Mouse (Mus musculus): ENCODE results near the gene Chst8.

Chst8 gene

GRCm38 (mm10) chr7:34669336-34669735, 143.2 kb downstream of the Chst8 start:
- DNase-seq (ENCODE audit: low read depth, low spot score) = no peak

DNA sequence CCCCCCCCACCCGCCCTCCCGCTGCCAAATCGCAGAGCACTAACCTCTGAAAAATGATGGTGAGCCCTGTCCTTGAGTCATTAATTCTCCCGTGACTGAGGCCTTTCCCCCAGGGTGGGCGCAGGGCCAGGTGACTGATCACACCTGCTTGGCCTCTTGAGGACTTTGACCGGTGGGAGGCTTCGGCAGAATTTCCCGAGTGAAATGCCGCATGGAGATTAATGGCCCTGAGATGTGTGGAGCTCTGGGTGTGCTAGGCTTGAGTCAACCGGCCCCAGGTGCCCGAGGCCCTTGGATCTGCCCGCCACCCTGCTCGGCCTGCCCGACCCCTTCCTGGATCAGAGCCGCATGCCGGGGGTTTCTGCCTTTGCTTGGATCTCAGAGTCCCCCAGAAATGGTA, 144.6 kb downstream of the Chst8 start:
- no peak for DNase-seq (ENCODE audit: low read depth, low spot score)

DNA sequence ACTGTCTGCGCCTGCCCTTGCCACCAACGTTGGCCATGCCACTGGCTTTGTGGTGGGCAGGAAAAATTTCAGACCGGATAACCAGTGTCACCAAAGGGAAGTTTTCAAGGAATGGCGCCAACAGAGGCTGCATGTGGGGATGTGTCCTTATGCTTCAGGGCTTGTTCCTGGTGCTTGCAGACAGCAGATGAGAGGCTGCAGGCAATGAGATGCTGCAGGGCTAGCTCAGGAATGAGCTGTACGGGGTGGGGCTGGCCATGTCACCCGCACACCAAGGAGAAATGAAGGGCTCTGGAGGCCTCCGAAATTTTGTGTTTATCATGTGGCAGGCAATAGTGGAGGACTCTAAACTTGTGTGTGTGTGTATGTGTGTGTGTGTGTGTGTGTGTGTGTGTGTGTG, 149.4 kb downstream of the Chst8 start:
- DNase-seq (ENCODE audit: low read depth, low spot score) = no peak

DNA sequence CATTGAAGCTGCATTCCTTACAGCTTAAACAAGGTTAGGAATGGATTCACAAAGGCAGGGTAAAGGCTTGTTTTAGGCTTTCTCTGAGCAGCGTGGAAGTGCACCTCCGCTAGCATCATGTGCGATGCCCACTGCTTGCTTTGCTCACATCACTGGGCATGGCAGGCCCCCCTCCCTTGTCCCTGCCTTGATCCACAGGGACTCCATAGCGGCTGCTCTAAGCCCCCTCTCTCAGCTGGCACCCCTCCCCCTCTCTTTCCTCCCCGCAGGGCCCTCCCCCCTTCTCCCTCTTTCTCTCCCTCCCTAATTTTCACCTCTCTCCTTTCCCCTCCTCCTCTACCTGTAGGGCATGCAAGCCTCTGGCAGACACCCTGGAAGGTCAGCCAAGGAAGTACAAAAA, 150.3 kb downstream of the Chst8 start:
- DNase-seq (ENCODE audit: low read depth, low spot score) = no peak

GRCm38 (mm10) chr7:34659386-34660085, 153.0 kb downstream of the Chst8 start:
- DNase-seq (ENCODE audit: low read depth, low spot score) = no peak

GRCm38 (mm10) chr7:34656632-34657031, 155.9 kb downstream of the Chst8 start, which contains the start of gene Kctd15:
Gene Kctd15 (minus strand): TSS chr7:34656732.
- DNase-seq (ENCODE audit: low read depth, low spot score) = no peak

DNA sequence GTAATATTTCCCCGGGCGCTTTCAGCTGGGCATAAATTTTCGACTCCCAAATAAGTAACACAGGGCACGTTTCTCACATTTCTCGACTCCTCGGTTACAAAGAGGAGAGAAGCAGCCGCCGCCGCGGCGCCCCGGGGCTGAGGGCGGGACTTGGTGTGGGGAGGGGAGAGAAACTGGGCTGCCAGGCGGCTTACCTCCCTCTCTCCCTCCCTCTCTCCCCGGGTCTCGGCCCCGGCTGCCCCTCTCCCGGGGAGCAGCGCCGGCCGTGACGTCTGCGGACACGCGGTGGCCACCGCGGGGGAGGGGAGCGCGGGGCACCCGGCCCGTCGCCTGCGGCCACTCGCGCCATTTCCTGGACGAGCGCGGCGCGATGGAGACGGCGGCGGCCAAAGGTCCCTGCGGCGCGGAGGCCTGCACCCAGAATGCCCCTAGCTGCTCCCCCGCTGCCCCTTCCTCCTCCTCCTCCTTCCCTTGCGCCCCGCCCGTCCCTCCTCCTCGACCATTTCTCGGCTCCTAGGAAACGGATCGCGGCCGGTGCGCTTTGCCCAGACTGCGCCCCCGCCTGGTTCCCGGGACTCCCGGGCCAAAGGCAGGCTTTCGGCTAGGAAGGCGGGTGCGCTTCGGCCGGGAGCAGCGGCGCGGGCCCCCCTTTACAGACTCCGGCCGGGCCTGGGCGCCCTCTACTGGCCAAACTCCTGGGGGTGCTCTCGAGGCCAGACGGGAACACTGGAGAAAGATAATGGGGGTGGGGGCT, 157.2 kb downstream of the Chst8 start:
- DNase-seq (ENCODE audit: low read depth, low spot score) = peak; percentile 91

DNA sequence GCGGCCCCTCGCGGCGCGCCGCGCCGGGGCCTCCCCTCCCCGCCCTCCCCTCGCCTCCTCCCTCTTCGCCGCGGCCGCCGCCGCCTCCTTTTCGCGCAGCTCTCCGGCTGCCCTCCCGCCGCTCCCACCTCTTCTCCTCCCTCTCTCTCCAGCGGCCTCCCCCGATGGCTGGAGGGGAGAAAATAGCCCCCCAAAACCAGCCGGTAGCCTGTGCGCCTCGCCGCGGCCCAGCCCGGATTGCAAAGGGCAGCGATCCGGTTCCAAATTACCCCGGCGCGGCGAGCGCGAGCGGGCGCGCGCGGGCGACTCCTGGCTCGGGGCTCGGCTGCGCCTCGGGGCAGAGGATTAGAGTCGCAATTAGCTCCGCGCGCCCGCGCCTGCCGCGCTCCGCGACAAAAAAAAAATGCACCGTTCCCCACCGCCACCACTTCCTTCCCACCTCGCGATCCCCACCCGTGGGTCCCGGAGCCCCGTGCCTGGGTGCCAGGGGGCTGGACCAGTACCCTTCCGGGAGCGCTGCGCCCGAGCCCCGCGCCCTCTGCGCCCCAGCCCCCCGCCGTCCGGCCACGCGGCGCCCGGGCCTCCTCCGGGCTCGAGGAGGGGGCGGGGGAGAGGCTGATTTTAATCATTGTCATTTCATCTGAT, 157.9 kb downstream of the Chst8 start:
- peak; percentile 71 for DNase-seq (ENCODE audit: low read depth, low spot score)

GRCm38 (mm10) chr7:34653731-34654440, 158.6 kb downstream of the Chst8 start:
- DNase-seq (ENCODE audit: low read depth, low spot score) = peak; percentile 68

GRCm38 (mm10) chr7:34652751-34653502, 159.6 kb downstream of the Chst8 start:
- DNase-seq (ENCODE audit: low read depth, low spot score) = peak; percentile 40

DNA sequence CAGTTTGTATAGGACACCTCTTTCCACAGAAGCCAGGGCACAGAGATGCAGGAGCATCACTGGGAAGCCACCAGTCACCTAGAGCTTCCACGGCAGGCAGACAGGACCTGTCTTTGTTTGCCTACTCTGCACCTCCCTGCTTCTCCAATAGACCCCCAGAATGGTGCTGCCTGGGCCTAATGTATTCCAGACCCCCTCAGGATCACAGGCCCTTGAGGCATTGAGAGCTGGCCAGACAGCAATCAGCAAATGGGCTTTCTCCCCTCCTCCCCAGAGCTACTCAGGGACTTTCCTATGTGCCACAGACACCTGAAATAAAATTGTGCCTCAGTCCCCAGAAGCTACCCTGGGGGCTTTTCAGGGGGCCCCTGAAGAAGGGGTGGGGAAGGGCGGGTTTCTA, 161.1 kb downstream of the Chst8 start:
- DNase-seq (ENCODE audit: low read depth, low spot score) = peak; percentile 57

DNA sequence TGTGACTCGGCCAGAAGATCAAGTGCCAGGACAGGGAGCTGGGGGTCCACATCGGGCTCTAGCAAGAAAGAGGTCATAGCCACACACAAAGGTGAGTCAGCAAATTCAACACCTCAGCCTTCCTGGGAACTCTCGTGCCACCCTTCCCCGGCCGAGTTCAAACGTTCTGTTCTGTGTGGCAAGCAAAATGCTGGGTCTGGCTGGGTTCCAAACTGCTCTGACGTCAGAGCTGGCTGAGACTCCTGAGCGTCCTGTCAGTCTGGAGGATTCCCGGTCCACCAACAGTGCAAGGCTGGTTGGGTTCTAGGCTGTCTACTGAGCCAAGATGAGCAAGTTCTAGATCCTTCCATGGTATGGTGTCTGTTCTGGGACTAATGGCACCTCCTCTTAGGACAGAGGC, 165.5 kb downstream of the Chst8 start:
- no peak for DNase-seq (ENCODE audit: low read depth, low spot score)

DNA sequence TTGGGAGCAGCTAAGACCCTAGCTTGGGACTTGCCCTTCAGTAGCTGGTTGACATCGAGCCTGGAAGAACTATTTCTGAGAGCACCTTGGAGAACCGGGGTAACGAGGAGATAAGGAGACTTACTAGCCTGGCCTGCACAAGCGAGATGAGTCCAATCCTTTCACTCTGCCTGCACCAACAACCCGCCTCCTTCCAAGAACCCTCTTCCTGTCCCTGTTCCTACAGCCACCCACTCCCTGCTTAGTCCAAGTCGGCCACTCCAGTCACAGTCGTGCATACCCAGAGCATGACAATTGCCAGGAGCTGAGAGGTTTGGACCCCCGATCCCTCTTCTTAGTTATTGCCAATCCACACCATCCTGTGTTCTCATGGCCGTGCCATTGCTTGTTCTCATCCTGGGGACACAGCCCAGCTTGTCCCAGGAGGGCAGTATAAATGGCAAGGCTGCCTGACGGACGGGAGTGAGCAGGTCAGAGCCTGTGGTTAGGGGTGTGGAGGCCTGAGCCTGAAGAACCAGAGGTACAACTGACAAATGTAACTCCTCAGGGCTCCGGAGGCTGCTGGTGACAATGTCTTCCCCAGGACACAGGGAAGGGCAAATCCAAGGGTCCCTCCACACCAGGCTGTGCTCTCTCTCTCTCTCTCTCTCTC, 166.2 kb downstream of the Chst8 start:
- no peak for DNase-seq (ENCODE audit: low read depth, low spot score)

DNA sequence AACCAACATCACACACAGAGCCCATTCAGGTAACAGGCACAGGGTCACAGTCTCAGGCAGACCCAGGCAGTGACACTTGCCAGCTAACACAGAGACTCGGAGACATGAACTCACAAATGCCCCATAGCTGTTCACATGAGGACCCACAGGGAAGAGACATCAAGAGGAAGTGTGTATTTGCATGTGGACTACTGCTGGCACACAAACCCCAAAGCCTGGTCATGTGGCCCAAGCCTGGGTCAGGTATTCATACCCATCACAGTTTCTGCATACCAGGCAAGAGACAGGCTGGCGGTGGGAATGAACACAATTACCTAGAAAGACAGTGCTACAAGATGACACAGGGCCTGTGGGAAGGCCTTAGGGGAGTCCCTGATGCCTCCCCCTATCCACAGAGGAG, 166.9 kb downstream of the Chst8 start:
- DNase-seq (ENCODE audit: low read depth, low spot score) = no peak

GRCm38 (mm10) chr7:34644591-34644990, 167.9 kb downstream of the Chst8 start:
- DNase-seq (ENCODE audit: low read depth, low spot score) = no peak

- DNase-seq (ENCODE audit: low read depth, low spot score) = no peak
Measured at GRCm38 (mm10) chr7:34643329-34643728, 169.2 kb downstream of the Chst8 start.

GRCm38 (mm10) chr7:34641968-34642367, 170.5 kb downstream of the Chst8 start:
- no peak for DNase-seq (ENCODE audit: low read depth, low spot score)

- no peak for DNase-seq (ENCODE audit: low read depth, low spot score)
Measured at GRCm38 (mm10) chr7:34639798-34640197, 172.7 kb downstream of the Chst8 start.

DNA sequence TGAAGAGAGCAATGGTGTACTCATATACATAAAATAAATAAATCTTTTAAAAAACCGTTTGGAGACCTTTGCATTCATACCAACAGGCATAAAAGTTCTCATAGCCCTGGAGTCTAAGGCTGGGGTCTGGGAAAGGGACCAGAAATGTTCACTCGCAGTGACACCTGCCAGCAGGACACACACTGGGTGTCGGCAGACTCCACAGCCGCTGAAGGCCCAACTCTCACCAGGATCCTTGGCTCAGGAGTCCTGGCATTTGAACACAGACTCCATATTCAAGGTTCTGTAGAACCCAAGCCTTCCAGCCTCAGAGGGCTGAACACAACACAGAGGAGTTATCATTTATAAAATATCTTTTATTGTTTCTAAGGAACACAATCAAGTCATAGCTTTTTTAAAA, 175.8 kb downstream of the Chst8 start:
- no peak for DNase-seq (ENCODE audit: low read depth, low spot score)

DNA sequence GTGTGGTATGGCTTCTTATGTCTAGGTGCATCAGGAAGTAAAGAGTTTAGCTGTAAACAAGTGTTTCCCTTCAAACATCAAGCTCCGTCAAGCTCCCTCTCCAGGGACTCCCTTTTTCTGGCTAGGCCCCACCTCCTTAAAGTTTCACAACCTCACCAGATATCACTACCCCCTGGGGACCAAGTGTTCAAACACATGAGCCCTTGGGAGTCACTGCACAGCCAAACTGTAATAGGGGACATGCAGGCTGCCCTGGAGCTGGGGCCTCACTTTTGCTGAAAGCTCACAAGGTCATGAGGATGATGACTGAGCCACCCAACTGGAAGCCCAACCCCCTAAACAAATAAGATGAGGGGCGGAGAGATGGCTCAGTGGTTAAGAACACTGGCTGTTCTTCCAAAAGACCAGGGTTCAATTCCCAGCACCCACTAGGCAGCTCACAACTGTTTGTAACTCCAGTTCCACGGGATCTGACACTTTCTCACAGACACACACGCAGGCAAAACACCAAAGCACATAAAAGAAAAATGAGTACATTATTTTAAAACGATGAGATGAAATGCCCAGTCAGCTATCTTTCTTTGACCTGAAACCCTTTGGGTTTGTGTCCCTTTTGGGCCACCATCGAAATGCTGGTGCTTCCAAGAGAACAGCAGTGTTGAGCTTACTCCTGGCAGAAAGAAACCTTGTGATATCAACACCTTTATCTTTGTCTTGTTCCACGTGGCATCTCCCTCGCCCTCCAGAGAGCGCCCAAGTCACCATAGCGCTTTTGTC, 179.4 kb downstream of the Chst8 start:
- DNase-seq (ENCODE audit: low read depth, low spot score) = no peak
